Mouse (Mus musculus) heart, embryonic 16.5 days (tissue): ENCODE results near the gene Sox30. TPM values are rescaled to one million over a fixed set of nuclear protein-coding genes. Genes with fewer than 3 reads are reported as not detected.

Experiments used
- ATAC-seq: fragments of 200-750 bp; cut with Nextera tagmentation; replicated peaks from 2 replicates; pipeline ENCODE4 v1.8.0; 2017; ENCODE audit warnings: moderate number of reproducible peaks; ENCODE audit not compliant: insufficient read depth, low FRiP score; ENCODE audit errors: extremely low read depth
- H3K27ac ChIP-seq: fragments of 300-500 bp; sonication (generic); 2 replicates; pipeline ENCODE4 v1.5.1; 2014; ENCODE audit warnings: mild to moderate bottlenecking, low read length, control low read depth, moderate library complexity
- H3K27me3 ChIP-seq: fragments of 300-500 bp; sonication (generic); 2 replicates; pipeline ENCODE4 v1.6.1; 2014; ENCODE audit warnings: low read length, mixed read lengths; ENCODE audit not compliant: control insufficient read depth, insufficient read depth
- H3K36me3 ChIP-seq: fragments of 300-500 bp; sonication (generic); 2 replicates; pipeline ENCODE4 v1.6.1; 2014; ENCODE audit not compliant: control insufficient read depth, insufficient read depth
- H3K4me1 ChIP-seq: fragments of 300-500 bp; sonication (generic); 2 replicates; pipeline ENCODE4 v1.6.1; 2014; ENCODE audit warnings: low read length, mixed read lengths; ENCODE audit not compliant: control insufficient read depth, insufficient read depth
- H3K4me2 ChIP-seq: fragments of 300-500 bp; sonication (generic); 2 replicates; pipeline ENCODE4 v1.6.1; 2014; ENCODE audit warnings: low read depth, mild to moderate bottlenecking, control low read depth, low read length
- H3K4me3 ChIP-seq: fragments of 300-500 bp; sonication (generic); 2 replicates; pipeline ENCODE4 v1.5.1; 2014; ENCODE audit warnings: mild to moderate bottlenecking, control low read depth, low read length
- H3K9ac ChIP-seq: fragments of 300-500 bp; sonication (generic); 2 replicates; pipeline ENCODE4 v1.6.1; 2014; ENCODE audit warnings: low read length, control low read depth
- H3K9me3 ChIP-seq: fragments of 300-500 bp; sonication (generic); replicated peaks from 2 replicates; pipeline ENCODE4 v1.6.1; 2016; ENCODE audit warnings: low read length; ENCODE audit not compliant: control insufficient read depth
- WGBS: fragments of 180-500 bp; shearing (Covaris S2); extraction: QIAGEN DNeasy Blood & Tissue Kit; methylation state at CpG from one replicate; pipeline ENCODE4 v1.1.7; 2014; 5-methylcytosine and 5-hydroxymethylcytosine counted together
- polyA plus RNA-seq: library from polyadenylated mRNA; unstranded; fragments of >200 nt; fragmentation: Nextera tagmentation; extraction: Ambion mirVana; gene quantifications from 2 replicates; pipeline ENCODE4 v1.2.1, GENCODE M21; 2015

The Sox30 gene
- polyA plus RNA-seq = 0.09 TPM in 1 of 2 replicates, not detected in the other

DNA sequence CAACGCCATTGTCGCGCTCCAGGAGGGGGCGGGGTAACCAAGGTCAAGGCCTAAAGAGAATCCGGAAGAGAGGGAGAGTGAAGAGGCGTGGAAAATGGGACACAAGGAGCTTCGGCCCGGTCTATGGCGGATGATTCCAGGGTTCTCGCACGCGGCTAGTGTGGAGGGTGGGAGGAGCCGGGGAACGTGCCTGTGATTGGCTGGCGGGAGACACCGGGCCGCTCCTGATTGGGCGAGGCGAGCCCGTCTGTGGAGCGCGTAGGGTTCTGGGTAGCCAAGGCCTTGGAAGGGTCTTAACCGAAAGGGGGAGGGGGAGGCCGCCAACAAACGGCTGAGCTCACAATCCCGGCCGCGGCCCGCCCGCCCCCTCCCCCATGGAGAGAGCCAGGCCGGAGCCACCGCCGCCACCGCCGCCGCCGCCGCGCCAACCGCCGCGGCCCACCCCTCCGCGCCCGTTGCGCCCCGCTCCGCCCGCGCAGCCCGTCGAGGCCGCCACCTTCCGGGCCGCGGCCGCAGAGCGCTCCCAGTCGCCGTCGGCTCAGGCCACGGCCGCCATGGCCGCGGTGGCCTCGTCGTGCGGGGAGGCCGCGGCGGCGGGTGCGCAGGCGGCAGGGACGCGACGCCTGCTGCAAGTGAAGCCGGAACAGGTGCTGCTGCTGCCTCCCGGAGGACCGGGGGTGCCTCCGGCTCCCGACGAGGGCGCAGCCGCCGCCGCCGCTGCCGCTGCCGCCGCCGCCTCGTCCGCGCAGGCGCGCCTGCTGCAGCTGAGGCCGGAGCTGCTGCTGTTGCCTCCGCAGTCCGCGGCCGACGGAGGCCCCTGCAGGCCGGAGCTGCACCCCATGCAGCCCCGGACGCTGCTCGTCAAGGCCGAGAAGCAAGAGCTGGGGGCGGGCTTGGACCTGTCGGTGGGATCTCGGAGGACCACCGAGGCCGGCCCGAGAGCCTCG, at the start of gene Sox30:
Sox30 (plus strand) TSS at position 365 of the 947 bp plus-strand sequence.
- peaks cover 7% of the 10 kb centered on the region for H3K9me3 ChIP-seq
- peak within 1 kb of the TSS; percentile 39; the same call in 1 of the 2 replicates for H3K27ac ChIP-seq
- H3K4me2 ChIP-seq = peak within 1 kb of the TSS; percentile 95
- H3K4me3 ChIP-seq = peak within 1 kb of the TSS; percentile 76
- H3K27me3 ChIP-seq = no peaks in the 10 kb centered on the region
- H3K4me1 ChIP-seq = peaks cover 6% of the 10 kb centered on the region; the same call in 1 of the 2 replicates
- ATAC-seq = peak; percentile 89
- 10% methylated on average over 82 of the region's 115 CpGs for WGBS
- H3K36me3 ChIP-seq = no peaks in the 10 kb centered on the region
- H3K9ac ChIP-seq = peak within 1 kb of the TSS; percentile 92

DNA sequence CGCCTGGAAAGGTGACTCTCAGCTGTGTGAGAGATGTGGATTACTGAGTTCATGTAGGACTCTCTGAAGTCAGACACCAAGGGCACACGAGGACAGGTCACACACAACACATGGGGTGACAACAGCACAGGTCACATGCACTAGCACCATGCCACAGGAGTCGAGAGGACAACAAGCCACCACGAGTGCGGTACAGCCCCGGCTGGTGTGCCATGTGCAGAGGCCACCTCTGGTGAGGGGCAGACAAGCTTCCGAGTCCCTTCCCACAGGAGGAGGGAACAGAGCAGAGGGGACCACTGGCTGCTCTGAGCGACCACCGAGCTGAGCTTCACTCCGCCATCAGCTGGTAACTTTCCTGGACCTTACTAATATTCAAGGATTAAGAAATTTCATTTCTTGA, 47.3 kb upstream of the Sox30 start:
- no peaks in the 10 kb centered on the region for H3K9me3 ChIP-seq
- no peak overlapping the region for H3K27ac ChIP-seq
- H3K36me3 ChIP-seq = peaks cover 60% of the 10 kb centered on the region
- H3K4me3 ChIP-seq = no peak overlapping the region
- H3K9ac ChIP-seq = no peak overlapping the region
- ATAC-seq = no peak
- H3K4me2 ChIP-seq = no peak overlapping the region
- no peaks in the 10 kb centered on the region for H3K4me1 ChIP-seq
- H3K27me3 ChIP-seq = no peaks in the 10 kb centered on the region
- 82% methylated on average over 10 of the region's 10 CpGs for WGBS

DNA sequence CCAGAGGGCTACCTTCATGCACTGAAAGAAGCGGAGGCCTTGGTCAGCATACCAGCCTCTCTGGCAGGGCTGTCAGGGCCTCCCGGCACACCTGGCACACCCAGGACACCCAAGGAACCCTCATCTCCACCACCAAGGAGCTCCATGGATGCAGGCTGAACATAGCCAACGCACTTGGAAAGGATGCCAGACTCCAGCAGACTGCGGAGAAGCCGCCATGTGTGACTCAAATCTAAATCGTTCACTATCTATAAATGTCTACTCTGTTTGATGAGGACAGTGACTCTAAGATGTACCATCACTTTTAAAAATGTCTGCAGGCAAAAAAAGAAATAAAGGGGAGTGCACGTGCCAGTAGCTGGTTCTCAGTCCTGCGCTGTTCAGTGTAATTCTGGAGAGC, 42.6 kb upstream of the Sox30 start:
- H3K4me1 ChIP-seq = no peaks in the 10 kb centered on the region
- 90% methylated on average over 8 of the region's 8 CpGs for WGBS
- no peak overlapping the region for H3K4me2 ChIP-seq
- no peaks in the 10 kb centered on the region for H3K27me3 ChIP-seq
- no peak overlapping the region for H3K4me3 ChIP-seq
- peaks cover 41% of the 10 kb centered on the region for H3K36me3 ChIP-seq
- no peak overlapping the region for H3K9ac ChIP-seq
- ATAC-seq = no peak
- no peak overlapping the region for H3K27ac ChIP-seq
- no peaks in the 10 kb centered on the region for H3K9me3 ChIP-seq

DNA sequence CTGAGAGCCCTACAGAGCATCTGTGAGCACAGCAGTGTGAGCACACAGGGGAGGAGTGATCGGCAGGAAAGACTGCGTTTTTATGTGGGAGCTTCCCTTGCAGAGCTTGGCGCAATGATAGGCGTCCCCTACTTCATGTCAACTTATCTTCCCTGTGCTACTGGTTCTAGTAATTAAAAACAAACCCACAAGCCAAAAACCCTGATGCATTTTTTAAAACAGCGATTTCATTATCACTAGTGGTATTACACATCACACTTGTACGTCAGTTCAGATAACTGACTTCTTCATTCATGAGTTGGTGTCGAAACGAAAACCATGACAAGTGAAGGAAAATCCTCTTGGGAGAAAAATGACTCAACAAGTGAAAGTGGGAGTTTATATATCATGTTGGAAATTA, 41.2 kb upstream of the Sox30 start:
- 63% methylated on average over 8 of the region's 8 CpGs for WGBS
- no peak overlapping the region for H3K9ac ChIP-seq

DNA sequence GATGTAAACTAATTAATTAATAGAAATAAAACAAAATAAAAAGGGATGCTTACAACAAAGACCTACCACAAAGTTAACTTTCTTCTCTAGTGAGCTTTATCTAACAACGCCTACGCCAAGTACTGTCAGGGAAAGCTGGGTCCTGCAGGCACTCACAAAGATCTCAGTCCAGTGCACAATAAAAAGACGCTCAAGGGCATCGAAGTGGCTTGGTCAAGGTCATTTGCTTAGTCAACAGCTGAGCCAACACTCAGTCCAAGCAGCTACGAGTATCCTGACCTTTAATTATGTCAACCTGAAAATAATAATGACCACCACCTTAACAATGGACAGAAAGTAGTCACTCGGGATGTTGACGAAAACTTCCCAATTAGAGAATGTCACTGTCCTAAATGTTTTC, 37.8 kb upstream of the Sox30 start:
- Histone ChIP-seq H3K4me2 (no peak overlapping the region), H3K36me3 (peaks cover 2% of the 10 kb centered on the region; the same call in 1 of the 2 replicates), H3K4me3 (no peak overlapping the region), H3K4me1 (peaks cover 13% of the 10 kb centered on the region), H3K9ac (no peak overlapping the region), H3K9me3 (no peaks in the 10 kb centered on the region), H3K27ac (no peak overlapping the region), H3K27me3 (no peaks in the 10 kb centered on the region)
- ATAC-seq = no peak
- WGBS = 82% methylated on average over 7 of the region's 7 CpGs

More for the DNA sequence above, 41.2 kb upstream of the Sox30 start:
- Histone ChIP-seq H3K4me1 (peaks cover 12% of the 10 kb centered on the region), H3K27me3 (no peaks in the 10 kb centered on the region), H3K4me2 (no peak overlapping the region), H3K36me3 (peaks cover 30% of the 10 kb centered on the region), H3K27ac (no peak overlapping the region), H3K9me3 (no peaks in the 10 kb centered on the region), H3K4me3 (no peak overlapping the region)
- no peak for ATAC-seq

DNA sequence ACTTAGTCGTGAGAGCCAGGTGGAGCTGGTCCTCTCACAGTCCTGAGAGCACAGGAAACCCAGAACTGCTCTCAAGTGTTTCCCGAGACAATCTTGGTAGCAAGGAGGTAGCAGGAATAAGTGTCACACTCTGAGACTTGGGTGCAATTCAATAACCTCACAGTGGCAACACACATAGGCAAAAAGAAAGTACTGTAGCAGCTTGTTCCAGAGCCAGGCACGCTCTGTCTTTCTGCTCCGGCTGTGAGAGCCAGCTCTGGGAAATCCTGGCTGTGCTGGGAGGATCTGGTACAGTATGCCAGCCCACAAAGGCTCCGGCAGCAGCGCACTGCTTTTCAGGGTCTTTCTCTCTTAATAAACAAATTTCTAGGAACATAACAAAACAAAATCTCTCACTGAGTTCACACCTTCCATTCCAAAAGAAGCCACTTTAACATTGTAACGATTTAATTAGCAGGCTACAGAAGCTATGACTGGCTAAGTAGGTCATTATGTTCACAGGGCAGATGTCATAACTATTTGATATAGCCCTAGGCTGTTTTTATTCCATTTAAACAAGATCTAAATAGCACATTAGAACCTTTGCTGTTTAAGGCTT, 36.9 kb upstream of the Sox30 start:
- H3K9ac ChIP-seq = peak overlapping the region; percentile 92
- H3K9me3 ChIP-seq = no peaks in the 10 kb centered on the region
- H3K4me2 ChIP-seq = peak overlapping the region; percentile 92
- H3K27ac ChIP-seq = no peak overlapping the region
- no peaks in the 10 kb centered on the region for H3K27me3 ChIP-seq
- 47% methylated on average over 7 of the region's 7 CpGs for whole genome bisulfite sequencing
- H3K4me1 ChIP-seq = peaks cover 13% of the 10 kb centered on the region
- ATAC-seq = no peak
- H3K4me3 ChIP-seq = peak overlapping the region; percentile 72
- H3K36me3 ChIP-seq = no peaks in the 10 kb centered on the region

DNA sequence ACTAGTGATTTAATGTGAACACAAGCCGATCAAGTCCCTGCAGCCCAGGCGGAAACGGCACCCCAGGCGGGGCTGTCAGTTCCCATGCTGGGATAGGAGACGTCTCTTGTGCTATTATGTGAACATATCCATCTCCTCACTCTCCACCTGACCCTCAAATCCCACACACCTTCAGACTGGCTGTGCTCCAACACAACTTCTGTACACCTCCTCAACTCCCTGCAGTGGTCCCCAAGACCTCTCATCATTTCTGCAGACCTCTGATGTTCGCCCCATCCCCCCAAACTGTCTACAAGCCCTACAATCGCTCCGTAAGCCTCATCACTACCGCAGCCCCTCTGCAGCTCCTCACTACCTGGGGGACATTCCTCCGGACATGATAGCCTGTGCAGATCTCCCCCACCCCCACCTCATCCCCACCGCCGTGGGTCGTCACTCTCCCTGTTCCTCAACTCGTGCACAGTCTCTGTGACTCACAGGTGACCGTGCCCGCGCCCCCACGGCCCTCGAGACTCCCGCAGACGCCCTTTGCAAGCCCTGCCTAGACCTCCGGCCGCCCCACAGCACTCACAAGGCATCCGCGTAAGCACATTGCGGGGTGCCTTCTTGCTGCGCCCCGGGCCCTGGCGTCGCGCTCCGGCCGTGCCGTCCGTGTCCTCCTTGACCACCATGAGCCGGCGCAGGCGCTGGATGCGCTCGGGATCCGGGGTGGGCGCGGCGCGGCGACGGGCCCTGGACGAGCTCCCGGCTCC, 36.0 kb upstream of the Sox30 start:
- no peaks in the 10 kb centered on the region for H3K27me3 ChIP-seq
- peak overlapping the region; percentile 92 for H3K4me2 ChIP-seq
- H3K4me3 ChIP-seq = peak overlapping the region; percentile 72
- H3K9ac ChIP-seq = peak overlapping the region; percentile 92
- 0 out of 2 replicates have a peak, but pooled peaks cover 2% of the 10 kb centered on the region for H3K36me3 ChIP-seq
- peaks cover 13% of the 10 kb centered on the region for H3K4me1 ChIP-seq
- H3K27ac ChIP-seq = peak overlapping the region; percentile 40
- ATAC-seq = peak; percentile 59
- H3K9me3 ChIP-seq = no peaks in the 10 kb centered on the region
- under 1% methylated on average over 49 of the region's 49 CpGs for WGBS

DNA sequence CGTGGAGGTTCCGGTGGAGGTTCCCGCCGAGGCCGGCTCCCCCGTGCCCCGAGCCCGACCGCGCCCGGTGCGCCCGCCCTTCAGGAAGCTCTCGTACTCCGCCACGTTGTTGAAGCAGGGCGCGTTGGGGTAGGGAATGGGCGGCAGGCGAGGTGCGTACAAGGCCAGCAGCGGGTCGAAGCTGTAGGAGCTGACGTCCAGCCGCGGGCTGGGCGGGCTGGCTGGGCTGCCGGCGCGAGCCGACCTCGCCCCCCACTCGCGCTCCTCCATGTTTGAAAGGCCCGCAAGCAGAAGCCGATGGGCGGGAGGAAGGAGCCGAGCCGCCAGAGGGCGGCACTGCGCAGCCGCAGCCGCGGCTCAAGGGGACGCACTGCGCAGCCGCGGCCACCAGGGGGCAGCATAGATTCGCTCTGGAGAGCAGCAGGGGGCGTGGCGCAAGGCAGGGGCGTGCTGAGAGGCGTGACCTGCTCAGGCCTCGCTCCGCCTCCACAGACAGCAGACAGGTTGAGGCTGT, 35.4 kb upstream of the Sox30 start, which contains the start of gene Lsm11:
Lsm11 (minus strand) TSS at position 293 of the 514 bp plus-strand sequence.
- no peaks in the 10 kb centered on the region for H3K27me3 ChIP-seq
- peaks cover 5% of the 10 kb centered on the region for H3K36me3 ChIP-seq
- ATAC-seq = peak; percentile 90
- H3K9ac ChIP-seq = peak within 1 kb of the TSS; percentile 92
- H3K4me1 ChIP-seq = peaks cover 13% of the 10 kb centered on the region
- H3K4me3 ChIP-seq = peak within 1 kb of the TSS; percentile 72
- H3K27ac ChIP-seq = peak within 1 kb of the TSS; percentile 40
- WGBS = under 1% methylated on average over 51 of the region's 55 CpGs
- no peaks in the 10 kb centered on the region for H3K9me3 ChIP-seq
- peak within 1 kb of the TSS; percentile 92 for H3K4me2 ChIP-seq
